Mouse (Mus musculus): Measurements from ENCODE around the gene Crabp2.
A peak's percentile ranks its signal among the peaks of the same experiment; 100 is the strongest.

The Crabp2 gene

GRCm38 (mm10) chr3:87986868-87987267, 38.4 kb downstream of the Crabp2 start:
- DNase-seq = peak; percentile 99

GRCm38 (mm10) chr3:87987633-87988032, 39.2 kb downstream of the Crabp2 start:
- DNase-seq = peak; percentile 72

- DNase-seq = peak; percentile 17
Observed at GRCm38 (mm10) chr3:87988068-87988467, 39.6 kb downstream of the Crabp2 start.

GRCm38 (mm10) chr3:87989935-87990334, 41.5 kb downstream of the Crabp2 start:
- no peak for DNase-seq

- peak; percentile 57 for DNase-seq
Observed at GRCm38 (mm10) chr3:87993436-87993835, 45.0 kb downstream of the Crabp2 start.

- peak; percentile 63 for DNase-seq
Observed at GRCm38 (mm10) chr3:87995331-87995730, 46.9 kb downstream of the Crabp2 start.

GRCm38 (mm10) chr3:87996401-87996800, 47.9 kb downstream of the Crabp2 start:
- no peak for DNase-seq

GRCm38 (mm10) chr3:87996971-87997614, 48.6 kb downstream of the Crabp2 start:
- DNase-seq = peak; percentile 68

- no peak for DNase-seq
Observed at GRCm38 (mm10) chr3:87998747-87999146, 50.3 kb downstream of the Crabp2 start.

GRCm38 (mm10) chr3:87999243-87999895, 50.9 kb downstream of the Crabp2 start:
- DNase-seq = no peak

GRCm38 (mm10) chr3:88000181-88000580, 51.7 kb downstream of the Crabp2 start, which contains the start of gene Bcan:
TSS of gene Bcan (minus strand) at chr3:88000230.
- peak; percentile 21 for DNase-seq

GRCm38 (mm10) chr3:88000816-88001595, 52.5 kb downstream of the Crabp2 start:
- DNase-seq = peak; percentile 24

GRCm38 (mm10) chr3:88002291-88002976, 54.0 kb downstream of the Crabp2 start:
- DNase-seq = peak; percentile 54
